Mouse (Mus musculus) forebrain, embryonic 14.5 days (tissue): ENCODE results near the gene Rbfox2. TPM values are rescaled to one million over a fixed set of nuclear protein-coding genes. Genes with fewer than 3 reads are reported as not detected.
A peak's percentile ranks its signal among the peaks of the same experiment; 100 is the strongest.

Source experiments
- ATAC-seq: fragments of 200-750 bp; cut with Nextera tagmentation; 2 replicates; pipeline ENCODE4 v1.8.0; 2017; ENCODE audit warnings: mild to moderate bottlenecking, moderate library complexity
- DNase-seq: peaks from one replicate; pipeline ENCODE4 v3.0.0-alpha.2; 2015; ENCODE audit warnings: low spot score
- H3K27ac ChIP-seq: fragments of 300-500 bp; sonication (generic); 2 replicates; pipeline ENCODE4 v1.5.1; 2014; ENCODE audit warnings: low read depth, mild to moderate bottlenecking, control low read depth, low read length, moderate library complexity
- H3K27me3 ChIP-seq: fragments of 300-500 bp; sonication (generic); replicated peaks from 2 replicates; pipeline ENCODE4 v1.6.1; 2014; ENCODE audit warnings: low read length, control low read depth, mixed read lengths; ENCODE audit not compliant: control insufficient read depth, insufficient read depth
- H3K36me3 ChIP-seq: fragments of 300-500 bp; sonication (generic); 2 replicates; pipeline ENCODE4 v1.6.1; 2014; ENCODE audit warnings: low read length, control low read depth; ENCODE audit not compliant: control insufficient read depth, insufficient read depth
- H3K4me1 ChIP-seq: fragments of 300-500 bp; sonication (generic); 2 replicates; pipeline ENCODE4 v1.6.1; 2014; ENCODE audit warnings: antibody characterized with exemption, low read length, control low read depth; ENCODE audit not compliant: control insufficient read depth, insufficient read depth
- H3K4me2 ChIP-seq: fragments of 300-500 bp; sonication (generic); 2 replicates; pipeline ENCODE4 v1.6.1; 2014; ENCODE audit warnings: mild to moderate bottlenecking, control low read depth, low read length
- H3K4me3 ChIP-seq: fragments of 300-500 bp; sonication (generic); 2 replicates; pipeline ENCODE4 v1.5.1; 2014; ENCODE audit warnings: low read depth, low read length, control low read depth
- H3K9ac ChIP-seq: fragments of 300-500 bp; sonication (generic); 2 replicates; pipeline ENCODE4 v1.6.1; 2014; ENCODE audit warnings: mild to moderate bottlenecking, low read length, control low read depth, moderate library complexity
- H3K9me3 ChIP-seq: fragments of 300-500 bp; sonication (generic); replicated peaks from 2 replicates; pipeline ENCODE4 v1.6.1; 2016; ENCODE audit warnings: low read length, control low read depth, mixed read lengths; ENCODE audit not compliant: control insufficient read depth
- WGBS: fragments of 180-500 bp; shearing (Covaris S2); extraction: QIAGEN DNeasy Blood & Tissue Kit; methylation state at CpG from one replicate; pipeline ENCODE4 v1.1.7; 2014; 5-methylcytosine and 5-hydroxymethylcytosine counted together
- polyA plus RNA-seq: library from polyadenylated mRNA; unstranded; fragments of >200 nt; fragmentation: Nextera tagmentation; extraction: Ambion mirVana; gene quantifications from 2 replicates; pipeline ENCODE4 v1.2.1, GENCODE M21; 2014

The Rbfox2 gene
- polyA plus RNA-seq, 1 experiment from 2014 or later: 186 TPM

DNA sequence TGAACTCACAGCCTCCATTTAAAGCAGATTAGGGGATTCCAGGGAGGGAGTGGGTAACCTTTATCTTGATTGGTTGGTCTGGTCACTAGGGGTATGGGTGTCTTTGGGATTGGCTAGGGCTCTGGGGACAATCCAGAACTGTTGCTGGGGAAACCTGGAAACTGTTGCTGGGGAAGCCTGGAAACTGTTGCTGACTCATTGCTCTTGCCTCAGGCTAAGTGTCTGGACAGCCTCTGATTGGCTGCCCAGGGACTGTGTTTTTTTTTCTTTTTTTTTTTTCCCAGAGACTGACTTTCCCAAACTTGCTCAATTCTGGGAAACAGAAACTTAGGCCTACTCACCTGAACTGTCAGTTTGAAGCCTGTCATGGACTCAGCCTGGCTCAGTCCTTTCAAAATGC lies 248.2 kb downstream of the Rbfox2 start:
- no peaks in the 10 kb centered on the region for H3K36me3 ChIP-seq
- no peaks in the 10 kb centered on the region for H3K27me3 ChIP-seq
- H3K4me1 ChIP-seq: peaks cover 7% of the 10 kb centered on the region
- no peak overlapping the region for H3K9ac ChIP-seq
- no peak overlapping the region for H3K4me2 ChIP-seq
- H3K9me3 ChIP-seq: no peaks in the 10 kb centered on the region
- DNase-seq: no peak
- H3K4me3 ChIP-seq: no peak overlapping the region
- ATAC-seq: no peak
- H3K27ac ChIP-seq: no peak overlapping the region

DNA sequence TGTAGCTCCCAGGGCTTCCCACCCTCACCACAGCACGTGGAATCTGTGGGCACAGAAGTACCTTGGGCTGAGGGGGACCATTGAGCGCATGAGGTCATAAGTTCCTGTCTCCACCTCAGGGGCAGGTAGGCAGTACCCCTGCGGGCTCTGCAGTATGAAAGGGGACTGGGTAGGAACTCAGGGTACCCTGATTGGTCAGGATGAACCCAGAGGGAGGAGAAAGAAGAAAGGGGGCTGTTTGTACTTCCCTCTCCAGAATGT lies 250.1 kb downstream of the Rbfox2 start:
- no peak overlapping the region for H3K4me2 ChIP-seq
- H3K4me3 ChIP-seq: no peak overlapping the region
- H3K27ac ChIP-seq: peak overlapping the region; percentile 46; the same call in 1 of the 2 replicates
- no peak for ATAC-seq
- no peaks in the 10 kb centered on the region for H3K27me3 ChIP-seq
- H3K9me3 ChIP-seq: no peaks in the 10 kb centered on the region
- H3K9ac ChIP-seq: no peak overlapping the region
- no peak for DNase-seq
- H3K36me3 ChIP-seq: no peaks in the 10 kb centered on the region
- 66% methylated on average over 3 of the region's 3 CpGs for WGBS
- peaks cover 7% of the 10 kb centered on the region for H3K4me1 ChIP-seq

- Histone ChIP-seq H3K36me3 (no peaks in the 10 kb centered on the region), H3K4me3 (no peak overlapping the region), H3K4me1 (peaks cover 7% of the 10 kb centered on the region), H3K4me2 (no peak overlapping the region), H3K9ac (no peak overlapping the region), H3K9me3 (no peaks in the 10 kb centered on the region), H3K27me3 (no peaks in the 10 kb centered on the region), H3K27ac (peak overlapping the region; percentile 46; the same call in 1 of the 2 replicates)
- no peak for ATAC-seq
- 31% methylated on average over 6 of the region's 6 CpGs for WGBS
- peak; percentile 53 for DNase-seq
Measured at GRCm38 (mm10) chr15:77056001-77056790, 250.6 kb downstream of the Rbfox2 start.

GRCm38 (mm10) chr15:77054611-77055175 lies 252.1 kb downstream of the Rbfox2 start:
- no peak overlapping the region for H3K4me3 ChIP-seq
- H3K36me3 ChIP-seq: no peaks in the 10 kb centered on the region
- peaks cover 7% of the 10 kb centered on the region for H3K4me1 ChIP-seq
- no peak overlapping the region for H3K9ac ChIP-seq
- WGBS: 35% methylated on average over 5 of the region's 5 CpGs
- no peak for ATAC-seq
- H3K9me3 ChIP-seq: no peaks in the 10 kb centered on the region
- no peak overlapping the region for H3K4me2 ChIP-seq
- H3K27me3 ChIP-seq: no peaks in the 10 kb centered on the region
- H3K27ac ChIP-seq: no peak overlapping the region
- peak; percentile 35 for DNase-seq

DNA sequence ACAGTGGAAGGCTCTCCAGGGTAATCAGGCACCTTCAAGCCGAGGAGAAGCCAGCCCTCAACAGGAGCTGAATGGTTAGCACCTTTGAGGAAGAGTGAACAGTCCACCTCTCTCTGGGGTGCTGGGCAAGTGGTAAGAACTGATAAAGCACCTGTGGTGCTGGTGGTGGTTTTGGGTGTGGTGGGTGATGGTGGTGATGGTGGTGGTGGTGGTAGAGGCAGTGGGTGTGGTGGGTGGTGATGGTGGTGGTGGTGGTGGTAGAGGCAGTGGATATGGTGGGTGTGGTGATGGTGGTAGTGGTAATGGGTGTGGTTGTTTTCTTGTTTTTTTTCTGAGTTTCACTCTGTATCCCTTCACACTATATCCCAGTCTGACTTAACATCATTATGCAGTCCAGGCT lies 253.8 kb downstream of the Rbfox2 start:
- no peak overlapping the region for H3K27ac ChIP-seq
- no peak for DNase-seq
- 83% methylated on average over 1 of the region's 1 CpGs for WGBS
- no peak overlapping the region for H3K4me3 ChIP-seq
- no peaks in the 10 kb centered on the region for H3K36me3 ChIP-seq
- no peak overlapping the region for H3K9ac ChIP-seq
- no peak for ATAC-seq
- no peaks in the 10 kb centered on the region for H3K27me3 ChIP-seq
- peaks cover 7% of the 10 kb centered on the region for H3K4me1 ChIP-seq
- H3K9me3 ChIP-seq: no peaks in the 10 kb centered on the region
- H3K4me2 ChIP-seq: no peak overlapping the region

GRCm38 (mm10) chr15:77052176-77052575 lies 254.6 kb downstream of the Rbfox2 start:
- Histone ChIP-seq H3K9ac (no peak overlapping the region), H3K36me3 (no peaks in the 10 kb centered on the region), H3K4me3 (no peak overlapping the region), H3K4me2 (no peak overlapping the region), H3K9me3 (no peaks in the 10 kb centered on the region), H3K27ac (no peak overlapping the region), H3K4me1 (peaks cover 7% of the 10 kb centered on the region), H3K27me3 (no peaks in the 10 kb centered on the region)
- WGBS: 43% methylated on average over 1 of the region's 1 CpGs
- ATAC-seq (no peak), DNase-seq (no peak)

- DNase-seq (no peak), ATAC-seq (no peak)
- Histone ChIP-seq H3K9ac (no peak within 1 kb of the TSS), H3K4me2 (no peak within 1 kb of the TSS), H3K27ac (no peak within 1 kb of the TSS), H3K4me3 (no peak within 1 kb of the TSS), H3K4me1 (peaks cover 5% of the 10 kb centered on the region; the same call in 1 of the 2 replicates), H3K36me3 (no peaks in the 10 kb centered on the region), H3K27me3 (no peaks in the 10 kb centered on the region), H3K9me3 (no peaks in the 10 kb centered on the region)
- 92% methylated on average over 10 of the region's 10 CpGs for WGBS
Measured at GRCm38 (mm10) chr15:77050570-77050969, 256.2 kb downstream of the Rbfox2 start, which contains the start of gene Mb. Gene Mb (minus strand): TSS chr15:77050670.

GRCm38 (mm10) chr15:77045609-77046008 lies 261.2 kb downstream of the Rbfox2 start:
- ATAC-seq (no peak), DNase-seq (no peak)
- Histone ChIP-seq H3K9ac (no peak overlapping the region), H3K36me3 (no peaks in the 10 kb centered on the region), H3K27ac (no peak overlapping the region), H3K27me3 (no peaks in the 10 kb centered on the region), H3K4me3 (no peak overlapping the region), H3K9me3 (no peaks in the 10 kb centered on the region), H3K4me1 (no peaks in the 10 kb centered on the region), H3K4me2 (no peak overlapping the region)
- WGBS: 93% methylated on average over 10 of the region's 10 CpGs

DNA sequence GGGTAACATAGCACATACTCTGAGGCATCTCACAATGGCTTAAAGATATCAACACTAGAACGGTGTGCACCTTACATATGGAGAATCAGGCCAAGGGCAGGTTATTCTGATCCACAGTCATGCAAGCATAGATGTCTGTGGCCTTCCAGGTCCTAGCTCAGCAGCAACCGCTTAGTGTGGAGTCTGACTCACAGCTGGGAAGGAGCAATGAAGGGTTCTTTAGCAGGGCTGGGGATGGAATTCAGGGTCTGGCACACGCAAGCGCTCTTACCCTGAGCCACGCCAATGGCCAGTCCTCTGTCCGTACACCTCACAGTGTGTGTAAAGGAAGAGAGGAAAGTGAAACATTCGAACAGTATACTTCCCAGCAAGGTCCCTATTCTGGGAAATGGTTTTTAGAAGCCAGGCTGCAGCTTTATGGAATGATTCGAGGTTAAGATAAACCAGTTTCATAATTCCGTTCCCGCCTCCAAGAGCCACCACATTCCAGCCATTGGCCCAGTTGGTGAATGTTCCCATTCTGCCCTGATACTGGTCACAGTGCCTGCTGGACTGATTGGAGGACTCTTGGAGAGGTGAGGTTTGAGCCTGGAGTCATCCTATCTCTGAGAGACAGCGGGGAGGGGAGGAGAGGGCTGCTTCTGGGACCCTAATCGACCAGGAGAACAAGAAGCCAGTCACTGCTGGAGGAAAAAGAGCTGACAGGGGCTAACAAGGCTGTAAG lies 262.0 kb downstream of the Rbfox2 start, which contains the start of gene Apol6:
Gene Apol6 (plus strand): TSS at position 133 of the 724 bp plus-strand sequence.
- H3K27ac ChIP-seq: no peak within 1 kb of the TSS

More for the DNA sequence above, 262.0 kb downstream of the Rbfox2 start, which contains the start of gene Apol6:
- no peaks in the 10 kb centered on the region for H3K36me3 ChIP-seq
- H3K4me3 ChIP-seq: no peak within 1 kb of the TSS
- 86% methylated on average over 12 of the region's 12 CpGs for WGBS
- no peak for DNase-seq
- H3K9ac ChIP-seq: no peak within 1 kb of the TSS
- no peaks in the 10 kb centered on the region for H3K9me3 ChIP-seq
- H3K27me3 ChIP-seq: no peaks in the 10 kb centered on the region
- no peak within 1 kb of the TSS for H3K4me2 ChIP-seq
- no peaks in the 10 kb centered on the region for H3K4me1 ChIP-seq
- no peak for ATAC-seq
